Mouse (Mus musculus): ENCODE data around the gene Chst3.

DNA sequence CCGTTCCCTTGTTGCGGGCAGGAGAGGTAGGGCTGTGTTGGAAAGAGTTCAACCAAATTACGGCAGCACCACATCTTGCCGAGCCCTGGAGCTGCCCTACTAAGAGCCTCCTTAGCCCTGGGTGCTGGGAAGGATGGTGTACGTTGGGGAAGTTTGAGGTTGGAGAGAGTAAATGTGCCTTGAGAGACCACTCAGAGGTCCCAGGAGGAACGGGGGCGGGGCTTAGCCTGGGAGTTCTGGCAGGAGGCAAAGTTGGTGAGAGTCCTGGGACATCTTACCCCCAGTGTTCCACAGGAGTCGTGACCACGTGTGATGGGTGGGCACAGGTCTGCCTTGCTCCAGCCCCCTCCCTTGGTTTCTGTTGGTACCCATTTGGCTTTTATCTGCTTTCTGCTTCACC is 84.9 kb downstream of the Chst3 start:
- TF ChIP-seq POLR2A (IDR thresholded peaks at IDR 0.05; ENCODE audit: insufficient read depth, low read length) (no peak), CTCF (IDR thresholded peaks at IDR 0.05; ENCODE audit: low read depth, low read length) (no peak), EP300 (IDR thresholded peaks at IDR 0.05; ENCODE audit: insufficient read depth, low read depth, low read length) (no peak)
